Mouse (Mus musculus): Measurements from ENCODE around the gene Fxyd5. TPM values are rescaled to one million over a fixed set of nuclear protein-coding genes. Genes with fewer than 3 reads are reported as not detected.
A peak's percentile ranks its signal among the peaks of the same experiment; 100 is the strongest.

Fxyd5 gene
- polyA plus RNA-seq, 1 experiment from 2014 or later = 42.3 TPM

DNA sequence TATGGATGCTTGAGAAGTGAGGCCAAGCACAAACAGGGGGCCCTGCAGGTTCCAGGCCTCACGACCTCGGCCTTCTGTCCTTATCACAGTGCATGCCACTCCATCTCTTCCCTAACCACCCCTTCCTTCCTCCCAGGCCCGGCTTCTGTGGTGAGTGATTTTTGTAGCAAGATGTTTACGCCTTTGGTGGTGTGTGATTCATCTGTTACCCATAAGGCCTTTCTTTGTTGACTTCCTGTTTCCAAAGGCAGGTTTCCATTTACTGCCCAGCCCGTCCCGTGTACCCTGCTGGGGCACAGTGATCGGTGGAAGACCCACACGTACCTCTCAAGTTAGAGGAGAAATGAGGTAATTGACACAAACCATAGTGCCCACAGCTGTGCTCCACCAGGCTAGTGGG is 39.6 kb downstream of the Fxyd5 start:
- no peak for ATAC-seq (ENCODE audit: insufficient number of reproducible peaks, low FRiP score, low TSS enrichment, low read depth)
- H3K4me2 ChIP-seq = no peak overlapping the region
- H3K36me3 ChIP-seq = no peaks in the 10 kb centered on the region
- peaks cover 12% of the 10 kb centered on the region for H3K4me1 ChIP-seq
- no peak overlapping the region for H3K9ac ChIP-seq
- H3K27me3 ChIP-seq = no peaks in the 10 kb centered on the region
- H3K4me3 ChIP-seq = no peak overlapping the region
- no peaks in the 10 kb centered on the region for H3K9me3 ChIP-seq
- H3K27ac ChIP-seq = no peak overlapping the region
- 66% methylated on average over 8 of the region's 8 CpGs for WGBS

DNA sequence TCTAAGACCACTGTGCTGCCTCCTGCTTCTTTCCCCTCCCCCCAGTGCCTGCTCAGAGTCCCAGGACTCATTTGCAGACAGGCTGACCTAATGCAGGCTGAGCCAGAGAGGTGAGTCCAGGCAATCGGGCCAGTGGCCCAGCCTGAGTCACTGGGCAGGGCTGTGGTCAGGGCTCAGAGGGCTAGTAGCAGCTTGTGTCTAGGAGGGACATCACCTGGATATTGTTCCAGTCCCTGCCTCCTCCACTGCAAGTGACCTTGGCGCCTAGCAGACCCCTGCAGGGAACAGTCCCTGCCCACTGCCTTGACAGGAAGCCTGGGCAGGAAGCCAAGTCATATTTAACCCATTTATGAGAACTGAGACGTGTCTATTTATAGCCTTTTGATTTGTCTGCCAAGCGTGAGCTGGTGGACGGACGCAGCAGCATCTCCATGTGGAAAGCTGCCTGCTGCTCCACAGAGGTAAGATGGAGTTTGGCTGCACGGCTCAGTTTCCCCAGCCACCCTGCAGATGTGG is 41.7 kb downstream of the Fxyd5 start:
- Histone ChIP-seq H3K4me3 (no peak overlapping the region), H3K27me3 (no peaks in the 10 kb centered on the region), H3K9me3 (no peaks in the 10 kb centered on the region), H3K36me3 (no peaks in the 10 kb centered on the region), H3K27ac (peak overlapping the region; percentile 38), H3K9ac (peak overlapping the region; percentile 14; the same call in 1 of the 2 replicates), H3K4me1 (peaks cover 12% of the 10 kb centered on the region), H3K4me2 (peak overlapping the region; percentile 17; the same call in 1 of the 2 replicates)
- WGBS = 4% methylated on average over 7 of the region's 7 CpGs
- ATAC-seq (ENCODE audit: insufficient number of reproducible peaks, low FRiP score, low TSS enrichment, low read depth) = peak; percentile 70

DNA sequence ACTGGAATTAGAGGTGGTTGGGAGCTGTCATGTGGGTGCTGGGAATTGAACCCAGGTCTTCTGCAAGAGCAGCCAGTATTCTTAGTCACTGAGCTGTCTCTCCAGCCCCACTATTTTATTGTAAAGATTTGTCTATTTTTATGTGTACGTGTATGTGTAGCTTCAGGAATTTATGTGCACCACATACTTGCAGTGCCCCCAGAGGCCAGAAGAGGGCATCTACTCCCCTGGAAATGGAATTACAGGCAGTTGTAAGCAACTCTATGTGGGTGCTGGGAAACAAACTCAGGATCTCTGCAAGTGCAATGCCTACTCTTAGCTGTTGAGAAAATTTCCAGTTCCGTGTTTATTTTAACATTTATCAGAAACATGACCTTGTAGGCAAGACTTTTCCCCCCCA is 45.8 kb downstream of the Fxyd5 start:
- H3K36me3 ChIP-seq = no peaks in the 10 kb centered on the region
- no peak for ATAC-seq (ENCODE audit: insufficient number of reproducible peaks, low FRiP score, low TSS enrichment, low read depth)
- H3K4me2 ChIP-seq = no peak overlapping the region
- no peaks in the 10 kb centered on the region for H3K9me3 ChIP-seq
- no peak overlapping the region for H3K9ac ChIP-seq
- H3K27ac ChIP-seq = no peak overlapping the region
- WGBS = 88% methylated on average over 2 of the region's 2 CpGs
- H3K4me1 ChIP-seq = peaks cover 24% of the 10 kb centered on the region
- H3K4me3 ChIP-seq = no peak overlapping the region
- no peaks in the 10 kb centered on the region for H3K27me3 ChIP-seq

DNA sequence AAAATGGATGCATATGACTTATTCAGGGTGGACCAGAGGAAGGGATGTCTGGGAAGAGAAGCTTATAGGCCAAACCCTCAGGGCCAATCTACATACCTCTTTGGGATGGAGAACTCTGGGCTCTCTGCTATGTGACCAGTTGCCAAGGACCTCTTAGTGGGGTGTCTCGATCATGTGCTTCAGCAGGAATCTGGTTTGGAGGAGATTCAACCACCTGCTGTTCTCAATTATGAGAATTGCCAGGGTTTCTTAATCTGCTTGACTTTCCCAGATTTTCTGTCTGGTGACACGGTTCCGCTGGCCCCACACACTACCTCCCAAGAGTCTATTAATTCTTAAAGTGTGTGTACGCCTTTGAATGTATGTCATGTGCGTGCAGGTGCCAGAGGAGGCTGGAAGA is 48.3 kb downstream of the Fxyd5 start:
- Histone ChIP-seq H3K27ac (no peak overlapping the region), H3K36me3 (no peaks in the 10 kb centered on the region), H3K4me3 (no peak overlapping the region), H3K27me3 (no peaks in the 10 kb centered on the region), H3K9me3 (no peaks in the 10 kb centered on the region), H3K4me2 (no peak overlapping the region), H3K9ac (no peak overlapping the region), H3K4me1 (peaks cover 12% of the 10 kb centered on the region)
- 60% methylated on average over 5 of the region's 5 CpGs for WGBS
- no peak for ATAC-seq (ENCODE audit: insufficient number of reproducible peaks, low FRiP score, low TSS enrichment, low read depth)

DNA sequence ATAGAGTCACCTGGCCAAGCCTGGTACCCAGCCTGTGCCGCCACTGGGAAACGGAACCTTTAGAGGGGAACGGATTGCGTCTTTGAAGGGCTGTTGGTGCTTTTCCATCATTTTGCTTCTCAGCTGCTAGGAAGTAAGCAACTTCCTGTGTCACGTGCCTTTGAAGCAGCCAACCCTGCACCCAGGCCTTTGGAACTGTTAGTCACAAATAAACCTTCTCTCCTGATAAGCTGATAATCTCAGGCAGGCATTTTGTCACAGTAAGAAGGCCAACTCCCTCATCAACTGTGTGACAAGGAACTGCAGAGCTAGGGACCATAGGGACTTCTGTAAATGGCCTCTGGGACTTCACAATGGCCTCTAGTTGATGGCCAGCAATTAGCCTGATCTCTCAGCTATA is 50.1 kb downstream of the Fxyd5 start:
- H3K4me1 ChIP-seq = peaks cover 12% of the 10 kb centered on the region
- no peak for ATAC-seq (ENCODE audit: insufficient number of reproducible peaks, low FRiP score, low TSS enrichment, low read depth)

DNA sequence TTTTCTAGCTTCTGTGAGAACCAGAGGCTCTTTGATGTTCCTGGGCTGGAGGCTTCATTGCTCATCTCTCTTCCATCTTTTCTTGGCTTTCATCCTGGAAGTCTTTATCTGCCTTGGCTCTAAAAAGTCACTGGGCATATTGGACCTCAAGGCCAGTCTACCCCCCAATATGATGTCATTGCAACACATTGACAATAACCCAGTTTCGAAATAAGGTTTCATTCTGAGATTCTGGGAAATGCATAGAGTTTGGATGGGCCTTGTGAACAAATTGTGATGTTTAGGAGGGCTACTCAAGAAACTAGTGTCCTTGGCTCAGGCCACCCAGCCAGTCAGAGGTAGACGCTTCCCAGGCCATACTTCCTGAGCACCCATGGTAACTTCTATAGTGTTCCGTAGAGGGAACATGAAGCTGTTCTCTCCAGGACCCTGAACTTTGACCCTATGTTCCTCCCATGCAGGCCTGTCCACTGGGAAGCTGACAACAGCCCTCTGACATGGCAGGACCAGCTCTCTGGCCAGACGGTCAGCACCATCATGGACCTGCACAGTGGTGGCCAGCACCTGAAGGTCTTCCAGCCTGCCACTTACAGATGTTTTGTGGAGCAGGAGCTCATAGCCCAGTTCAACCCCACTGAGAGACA is 53.6 kb downstream of the Fxyd5 start:
- 84% methylated on average over 4 of the region's 4 CpGs for WGBS
- H3K27ac ChIP-seq = no peak overlapping the region
- no peak for ATAC-seq (ENCODE audit: insufficient number of reproducible peaks, low FRiP score, low TSS enrichment, low read depth)
- H3K9me3 ChIP-seq = no peaks in the 10 kb centered on the region
- no peak overlapping the region for H3K9ac ChIP-seq
- H3K27me3 ChIP-seq = no peaks in the 10 kb centered on the region
- H3K4me1 ChIP-seq = peaks cover under 1% of the 10 kb centered on the region; the same call in 1 of the 2 replicates
- H3K36me3 ChIP-seq = no peaks in the 10 kb centered on the region
- no peak overlapping the region for H3K4me3 ChIP-seq
- H3K4me2 ChIP-seq = no peak overlapping the region

More for the DNA sequence above, 50.1 kb downstream of the Fxyd5 start:
- Histone ChIP-seq H3K9ac (no peak overlapping the region), H3K27ac (no peak overlapping the region), H3K4me2 (no peak overlapping the region), H3K27me3 (no peaks in the 10 kb centered on the region), H3K36me3 (no peaks in the 10 kb centered on the region), H3K4me3 (no peak overlapping the region), H3K9me3 (no peaks in the 10 kb centered on the region)
- 78% methylated on average over 5 of the region's 5 CpGs for WGBS

DNA sequence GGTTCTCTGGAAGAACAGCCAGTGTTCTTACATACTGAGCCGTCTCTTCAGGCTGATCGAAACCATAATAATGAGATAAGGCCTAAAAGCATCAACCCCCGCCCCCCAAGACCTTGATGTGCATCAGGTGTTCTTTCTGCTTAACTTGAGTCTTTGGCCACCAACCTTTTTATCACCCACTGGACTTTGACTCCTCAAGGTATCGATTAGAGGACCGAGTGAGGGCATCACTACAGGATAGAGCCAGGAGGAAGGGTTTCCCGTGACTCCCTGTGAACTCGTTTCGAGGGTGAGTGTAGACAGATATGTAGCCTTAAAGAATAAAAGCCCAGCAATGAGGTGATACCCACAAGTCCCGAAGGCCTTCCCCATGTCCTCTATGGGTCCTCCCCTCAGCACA is 56.9 kb downstream of the Fxyd5 start:
- Histone ChIP-seq H3K27me3 (no peaks in the 10 kb centered on the region), H3K36me3 (no peaks in the 10 kb centered on the region), H3K4me2 (no peak overlapping the region), H3K9me3 (no peaks in the 10 kb centered on the region), H3K4me1 (no peaks in the 10 kb centered on the region), H3K27ac (no peak overlapping the region), H3K9ac (no peak overlapping the region), H3K4me3 (no peak overlapping the region)
- no peak for ATAC-seq (ENCODE audit: insufficient number of reproducible peaks, low FRiP score, low TSS enrichment, low read depth)
- WGBS = 83% methylated on average over 9 of the region's 9 CpGs

Small RNA genes lying within 50 kb of the gene (microRNA-seq; reads per million reads assigned to microRNA genes)
- not detected for gene Mir7050

Other genes with a start within 250 kb of the Fxyd5 start
- 0.27 TPM in 1 of 2 replicates, not detected in the other for gene Ffar2, start 218.7 kb downstream of the Fxyd5 start, polyA plus RNA-seq (2015; fragmentation: Nextera tagmentation; extraction: Ambion mirVana)
- gene Ffar3, start 186.3 kb downstream of the Fxyd5 start, polyA plus RNA-seq (2015; fragmentation: Nextera tagmentation; extraction: Ambion mirVana) = not detected in 2 replicates
- not detected in 2 replicates for gene Ffar1, start 180.9 kb downstream of the Fxyd5 start, polyA plus RNA-seq (2015; fragmentation: Nextera tagmentation; extraction: Ambion mirVana)
- gene Cd22, start 162.1 kb downstream of the Fxyd5 start, polyA plus RNA-seq (2015; fragmentation: Nextera tagmentation; extraction: Ambion mirVana) = 0.04 and 0.11 TPM in 2 replicates
- gene Mag, start 127.6 kb downstream of the Fxyd5 start, polyA plus RNA-seq (2015; fragmentation: Nextera tagmentation; extraction: Ambion mirVana) = 1.3 and 1.4 TPM in 2 replicates
- not detected in 2 replicates for gene Hamp2, start 117.8 kb downstream of the Fxyd5 start, polyA plus RNA-seq (2015; fragmentation: Nextera tagmentation; extraction: Ambion mirVana)
- not detected in 2 replicates for gene Hamp, start 98.4 kb downstream of the Fxyd5 start, polyA plus RNA-seq (2015; fragmentation: Nextera tagmentation; extraction: Ambion mirVana)
- gene Usf2, start 85.7 kb downstream of the Fxyd5 start, polyA plus RNA-seq (2015; fragmentation: Nextera tagmentation; extraction: Ambion mirVana) = 22.3 and 23.4 TPM in 2 replicates
- gene Lsr, start 69.0 kb downstream of the Fxyd5 start, polyA plus RNA-seq (2015; fragmentation: Nextera tagmentation; extraction: Ambion mirVana) = 37.1 and 39.5 TPM in 2 replicates
- gene Fam187b, start 68.7 kb downstream of the Fxyd5 start, polyA plus RNA-seq (2015; fragmentation: Nextera tagmentation; extraction: Ambion mirVana) = 2.4 and 2.7 TPM in 2 replicates
- gene Fxyd7, start 9.0 kb upstream of the Fxyd5 start, polyA plus RNA-seq (2015; fragmentation: Nextera tagmentation; extraction: Ambion mirVana) = 13.1 and 19.0 TPM in 2 replicates
- gene Fxyd1, start 14.7 kb upstream of the Fxyd5 start, polyA plus RNA-seq (2015; fragmentation: Nextera tagmentation; extraction: Ambion mirVana) = 107 and 155 TPM in 2 replicates
- gene Lgi4, start 16.9 kb upstream of the Fxyd5 start, polyA plus RNA-seq (2015; fragmentation: Nextera tagmentation; extraction: Ambion mirVana) = 0.58 and 0.88 TPM in 2 replicates
- gene Fxyd3, start 34.2 kb upstream of the Fxyd5 start, polyA plus RNA-seq (2015; fragmentation: Nextera tagmentation; extraction: Ambion mirVana) = 76.1 and 91.8 TPM in 2 replicates
- 2.4 and 3.4 TPM in 2 replicates for gene Hpn, start 72.8 kb upstream of the Fxyd5 start, polyA plus RNA-seq (2015; fragmentation: Nextera tagmentation; extraction: Ambion mirVana)
- 4.7 and 5.7 TPM in 2 replicates for gene Scn1b, start 84.5 kb upstream of the Fxyd5 start, polyA plus RNA-seq (2015; fragmentation: Nextera tagmentation; extraction: Ambion mirVana)
- gene Gramd1a, start 113.4 kb upstream of the Fxyd5 start, polyA plus RNA-seq (2015; fragmentation: Nextera tagmentation; extraction: Ambion mirVana) = 68.2 and 70.9 TPM in 2 replicates
- not detected in 2 replicates for gene Scgb2b2, start 248.0 kb upstream of the Fxyd5 start, polyA plus RNA-seq (2015; fragmentation: Nextera tagmentation; extraction: Ambion mirVana)
- not detected in 2 replicates for gene Scgb1b2, start 249.3 kb upstream of the Fxyd5 start, polyA plus RNA-seq (2015; fragmentation: Nextera tagmentation; extraction: Ambion mirVana)

Data from limb, embryonic 15.5 days (tissue).